Mouse (Mus musculus) testis, adult 10 weeks (tissue): ENCODE data around the gene Brwd1. TPM values are rescaled to one million over a fixed set of nuclear protein-coding genes. Genes with fewer than 3 reads are reported as not detected.

Source experiments
- polyA plus RNA-seq: library from polyadenylated mRNA; stranded (reverse); fragments of 350-450 nt; fragmentation: Illumina TruSeq; extraction: RNeasy Lipid Tissue Mini Kit (QIAGEN cat#74804); gene quantifications from one replicate; pipeline ENCODE4 v1.2.3, GENCODE M21; 2014; ENCODE audit warnings: low read depth, low replicate concordance

The Brwd1 gene
- polyA plus RNA-seq: 79.7 TPM

DNA sequence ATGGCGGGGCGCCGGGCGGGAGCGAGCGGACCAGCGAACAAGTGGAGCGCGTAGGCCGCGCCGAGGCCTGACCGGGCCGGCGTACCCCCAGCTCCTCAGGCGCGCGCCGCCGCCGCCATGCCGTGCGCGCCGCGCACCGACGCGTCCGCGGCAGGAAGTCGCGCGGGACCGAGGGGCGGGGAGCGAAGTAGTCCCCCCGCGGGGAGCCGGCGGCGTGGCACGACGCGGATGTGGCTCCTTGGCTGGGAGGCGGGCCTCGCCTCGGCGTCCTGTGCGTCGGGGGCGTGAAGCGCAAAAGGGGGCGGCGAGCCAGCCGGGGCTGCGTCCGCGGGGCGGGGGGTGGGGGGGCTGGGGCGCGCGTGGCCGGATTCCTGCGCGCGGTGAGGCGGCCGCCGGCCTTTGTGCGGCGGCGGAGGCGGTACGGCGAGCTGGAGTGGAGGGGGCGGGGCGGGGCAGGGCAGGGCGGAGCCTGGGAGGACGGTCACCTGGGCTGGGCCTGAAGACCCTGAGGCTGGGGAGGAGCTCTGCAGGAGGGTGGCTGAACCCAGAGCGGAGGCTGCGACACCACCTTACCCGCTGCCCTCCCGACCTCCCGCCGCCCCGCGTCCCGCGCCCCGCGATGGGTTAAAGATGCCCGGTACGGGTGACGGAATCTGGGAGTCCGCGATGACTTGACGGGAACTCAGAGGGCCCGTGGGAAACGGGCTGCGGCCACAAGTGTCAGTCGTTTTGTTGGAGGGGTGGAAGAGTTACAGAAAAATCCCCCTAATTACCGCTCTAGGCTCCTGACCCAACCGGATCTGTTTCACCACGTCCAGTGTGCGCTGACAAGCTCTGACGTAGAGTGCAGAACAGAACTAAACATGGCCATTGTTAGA is at the start of gene Brwd1:
Gene Brwd1 (minus strand): TSS at position 226 of the 878 bp plus-strand sequence.

DNA sequence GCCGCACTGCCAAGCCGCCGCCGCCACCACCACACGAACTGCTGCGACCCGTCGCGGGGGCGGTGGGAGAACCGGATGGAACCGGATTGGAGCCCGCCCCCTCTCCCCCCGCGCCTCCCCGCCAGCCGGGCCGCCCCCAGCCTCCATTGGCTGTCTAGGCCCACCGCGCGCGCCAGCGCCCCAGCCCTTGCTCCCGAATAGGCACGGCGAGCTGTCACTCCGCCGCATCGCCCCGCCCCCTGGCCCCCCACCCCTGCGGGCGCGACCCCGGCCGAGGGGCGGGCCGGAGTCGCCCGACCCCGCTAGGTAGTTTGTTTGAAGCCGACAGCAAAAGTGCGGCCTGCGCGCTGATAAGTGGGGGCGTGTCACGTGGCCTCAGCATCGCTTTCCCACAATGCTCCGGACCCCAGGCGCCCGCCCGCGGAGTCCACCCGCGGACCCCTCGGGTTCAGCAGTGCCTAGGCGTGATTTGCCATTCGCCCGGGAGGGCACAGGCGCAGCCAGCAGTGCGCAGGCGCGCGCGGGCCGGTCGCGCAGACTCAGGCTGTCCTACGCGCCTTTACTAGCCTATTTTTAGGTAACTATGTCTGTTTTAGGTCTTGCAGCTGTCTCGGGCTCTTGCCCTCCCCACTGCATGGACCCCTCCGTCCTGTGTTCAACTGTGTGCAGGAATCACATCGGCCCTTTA is 45.5 kb upstream of the Brwd1 start, which contains the start of gene Hmgn1:
Gene Hmgn1 (minus strand): TSS at position 73 of the 688 bp plus-strand sequence.

GRCm38 (mm10) chr16:95990462-95991121 is 91.7 kb downstream of the Brwd1 start, which contains the start of gene Psmg1:
Gene Psmg1 (minus strand): TSS chr16:95990960.

Other genes with a start within 250 kb of the Brwd1 start
- 30.2 TPM for gene Psmg1, start 91.6 kb downstream of the Brwd1 start, polyA plus RNA-seq
- 73.7 TPM for gene Hmgn1, start 45.2 kb upstream of the Brwd1 start, polyA plus RNA-seq
- 12.6 TPM for gene Wrb, start 62.9 kb upstream of the Brwd1 start, polyA plus RNA-seq
- 181 TPM for gene Lca5l, start 109.7 kb upstream of the Brwd1 start, polyA plus RNA-seq
- gene Sh3bgr, start 117.9 kb upstream of the Brwd1 start, polyA plus RNA-seq: 4.0 TPM
- not detected for gene B3galt5, start 153.3 kb upstream of the Brwd1 start, polyA plus RNA-seq